ENCODE assay signal across 26 mouse cellular contexts in genomic region chr1:180318407-180318806, GRCm38 (mm10). TPM values are rescaled to one million over a fixed set of nuclear protein-coding genes. Genes with fewer than 3 reads are reported as not detected.
DNase-seq lines count a peak whose midpoint lies in the region; ATAC-seq lines count a peak whose summit lies in the region.
"Had no signal": no experiment of that assay in that cellular context is flagged by ENCODE, and none has a peak within 500 bp of the region (broad histone marks: within the 10 kb centered on the region; RNA-seq: fewer than 3 reads in every experiment).

No protein-coding gene starts in this region.

- H3K36me3 ChIP-seq in forebrain, embryonic 15.5 days: no peaks in the 10 kb centered on the region
- H3K36me3 ChIP-seq: G1E; hindbrain, embryonic 12.5 days; liver, embryonic 15.5 days; lung, embryonic 15.5 days; stomach, embryonic 15.5 days had no signal

- DNase-seq in MEL-GATA-1-ER (ENCODE audit: extremely low read depth, low read depth): peak; percentile 38
- peak; percentile 52 for DNase-seq in naive thymus-derived CD4-positive, alpha-beta T cell, adult 2 months (ENCODE audit: low read depth)
- no peak for DNase-seq in right cerebral cortex, postnatal 25 days
- no peak for DNase-seq in cerebellum, adult 8-10 months
- DNase-seq: adrenal gland, postnatal 25 days; B cell, adult 2 months; cerebellum, adult 9-11 months; forebrain, postnatal 0 days; gastrocnemius, postnatal 10 days; kidney, adult 9 months; kidney, postnatal 10 days; liver; lung, postnatal 4 days; midbrain, embryonic 14.5 days; right cerebral cortex, adult 18-20 months; thymus, postnatal 4 days had no signal

- no peak overlapping the region for H3K4me2 ChIP-seq in forebrain, embryonic 15.5 days (replicated peaks)
- H3K4me2 ChIP-seq: hindbrain, embryonic 12.5 days; liver, embryonic 15.5 days; lung, embryonic 15.5 days; stomach, embryonic 15.5 days had no signal

- H3K4me3 ChIP-seq in forebrain, embryonic 15.5 days: no peak overlapping the region
- H3K4me3 ChIP-seq: erythroblast, embryonic 14.5 days; hindbrain, embryonic 12.5 days; liver, embryonic 15.5 days; lung, embryonic 15.5 days; stomach, embryonic 15.5 days had no signal

- H3K4me1 ChIP-seq in forebrain, embryonic 15.5 days: peaks cover 3% of the 10 kb centered on the region

- no peak overlapping the region for H3K9ac ChIP-seq in forebrain, embryonic 15.5 days (replicated peaks)
- H3K9ac ChIP-seq: forebrain, postnatal 0 days; hindbrain, embryonic 12.5 days; liver, embryonic 15.5 days; lung, embryonic 15.5 days; stomach, embryonic 15.5 days had no signal

- WGBS in forebrain, embryonic 15.5 days: 87% methylated on average over 5 of the region's 5 CpGs

- no peak overlapping the region for H3K27ac ChIP-seq in forebrain, embryonic 15.5 days (replicated peaks)
- H3K27ac ChIP-seq: hindbrain, embryonic 12.5 days; liver, embryonic 15.5 days; lung, embryonic 15.5 days; stomach, embryonic 15.5 days had no signal

- ATAC-seq in CD4-positive, CD25-positive, alpha-beta regulatory T cell, adult 4 months: peak; percentile 36
- ATAC-seq in hematopoietic stem cell, adult 5-6 weeks (replicated peaks in 1 of 2; ENCODE audit: insufficient read depth in 1 of 2, low FRiP score in 2 of 2, low TSS enrichment in 1 of 2, low read depth in 1 of 2, poor library complexity in 2 of 2, severe bottlenecking in 2 of 2): peak; percentile 46 to 60; a peak in 1 of 4 replicates
- ATAC-seq in forebrain, embryonic 15.5 days (replicated peaks): no peak
- ATAC-seq: forebrain, postnatal 0 days; intestine, postnatal 0 days had no signal

- no peaks in the 10 kb centered on the region for H3K9me3 ChIP-seq in forebrain, embryonic 15.5 days
- H3K9me3 ChIP-seq: G1E; hindbrain, embryonic 12.5 days; liver, embryonic 15.5 days; lung, embryonic 15.5 days; stomach, embryonic 15.5 days had no signal

- H3K27me3 ChIP-seq in forebrain, embryonic 15.5 days: no peaks in the 10 kb centered on the region
- H3K27me3 ChIP-seq: hindbrain, embryonic 12.5 days; lung, embryonic 15.5 days; stomach, embryonic 15.5 days had no signal

RNA-seq across cellular contexts. Expression of gene Itpkb, which starts 11.9 kb away (rescaled TPM):
- 10 to 100 TPM; 54.6 to 56.7 TPM for polyA plus RNA-seq in CD4-positive, CD25-positive, alpha-beta regulatory T cell, adult 4 months (2017; shearing (Covaris generic))
- total RNA-seq in hematopoietic stem cell, adult 5-6 weeks (2017): 25.3 and 26.5 TPM in 2 replicates
- polyA plus RNA-seq in forebrain, embryonic 15.5 days (2015; fragmentation: Nextera tagmentation; extraction: Ambion mirVana): 2.3 and 2.4 TPM in 2 replicates

RNA-seq across cellular contexts. Expression of gene Psen2, which starts 55.2 kb away (rescaled TPM):
- polyA plus RNA-seq in CD4-positive, CD25-positive, alpha-beta regulatory T cell, adult 4 months (2017; shearing (Covaris generic)): 100 to 1,000 TPM; 130 to 142 TPM
- total RNA-seq in hematopoietic stem cell, adult 5-6 weeks (2017): 23.6 and 34.0 TPM in 2 replicates
- polyA plus RNA-seq in forebrain, embryonic 15.5 days (2015; fragmentation: Nextera tagmentation; extraction: Ambion mirVana): 9.9 and 13.8 TPM in 2 replicates

Comparison
In these comparisons a context has a peak if more than half of its experiments do, and no peak if none do; other contexts are left out.
1. DNase-seq: peak in MEL-GATA-1-ER (single experiment) and naive thymus-derived CD4-positive, alpha-beta T cell, adult 2 months (single experiment); none in right cerebral cortex, postnatal 25 days (single experiment) and cerebellum, adult 8-10 months (single experiment).
2. RNA of gene Itpkb, which starts 11.9 kb away (polyA plus RNA-seq): 54.6 to 56.7 TPM in CD4-positive, CD25-positive, alpha-beta regulatory T cell, adult 4 months; 2.3 to 2.4 TPM in forebrain, embryonic 15.5 days; every median in the first group is over 10 times any median in the second.